Mouse (Mus musculus): ENCODE data around the gene Ascc2. TPM values are rescaled to one million over a fixed set of nuclear protein-coding genes. Genes with fewer than 3 reads are reported as not detected.

The Ascc2 gene
- polyA plus RNA-seq, 1 experiment from 2014 or later, result 33.0 TPM

- H3K9me3 ChIP-seq, result no peaks in the 10 kb centered on the region
- no peak overlapping the region for H3K27ac ChIP-seq
- no peaks in the 10 kb centered on the region for H3K36me3 ChIP-seq
- no peaks in the 10 kb centered on the region for H3K27me3 ChIP-seq (replicated peaks)
- H3K9ac ChIP-seq, result no peak overlapping the region
- H3K4me3 ChIP-seq (replicated peaks), result no peak overlapping the region
- peaks cover 4% of the 10 kb centered on the region for H3K4me1 ChIP-seq (replicated peaks)
- WGBS, result 68% methylated on average over 1 of the region's 1 CpGs
- ATAC-seq, result no peak
- H3K4me2 ChIP-seq (replicated peaks), result no peak overlapping the region
Observed at GRCm38 (mm10) chr11:4606541-4606940, 31.0 kb upstream of the Ascc2 start.

GRCm38 (mm10) chr11:4611904-4612303, 25.6 kb upstream of the Ascc2 start:
- Histone ChIP-seq H3K4me3 (replicated peaks) (no peak overlapping the region), H3K4me2 (replicated peaks) (no peak overlapping the region), H3K36me3 (no peaks in the 10 kb centered on the region), H3K27me3 (replicated peaks) (no peaks in the 10 kb centered on the region), H3K4me1 (replicated peaks) (no peaks in the 10 kb centered on the region), H3K9ac (no peak overlapping the region), H3K27ac (no peak overlapping the region), H3K9me3 (no peaks in the 10 kb centered on the region)
- ATAC-seq, result no peak
- WGBS, result 68% methylated on average over 2 of the region's 2 CpGs

GRCm38 (mm10) chr11:4620017-4620485, 17.5 kb upstream of the Ascc2 start, which contains the start of gene Gm11032:
TSS of gene Gm11032 (plus strand) at chr11:4620067.
- no peak within 1 kb of the TSS for H3K4me2 ChIP-seq (replicated peaks)
- no peak within 1 kb of the TSS for H3K9ac ChIP-seq
- H3K27ac ChIP-seq, result no peak within 1 kb of the TSS
- H3K4me3 ChIP-seq (replicated peaks), result no peak within 1 kb of the TSS
- no peaks in the 10 kb centered on the region for H3K9me3 ChIP-seq
- no peaks in the 10 kb centered on the region for H3K36me3 ChIP-seq
- WGBS, result 71% methylated on average over 16 of the region's 16 CpGs
- no peak for ATAC-seq
- H3K4me1 ChIP-seq (replicated peaks), result no peaks in the 10 kb centered on the region
- H3K27me3 ChIP-seq (replicated peaks), result no peaks in the 10 kb centered on the region

GRCm38 (mm10) chr11:4620501-4621108, 16.9 kb upstream of the Ascc2 start:
- no peak overlapping the region for H3K4me2 ChIP-seq (replicated peaks)
- no peaks in the 10 kb centered on the region for H3K4me1 ChIP-seq (replicated peaks)
- no peak for ATAC-seq
- no peaks in the 10 kb centered on the region for H3K9me3 ChIP-seq
- H3K4me3 ChIP-seq (replicated peaks), result no peak overlapping the region
- H3K9ac ChIP-seq, result no peak overlapping the region
- H3K27me3 ChIP-seq (replicated peaks), result no peaks in the 10 kb centered on the region
- 55% methylated on average over 13 of the region's 13 CpGs for WGBS
- H3K27ac ChIP-seq, result no peak overlapping the region
- H3K36me3 ChIP-seq, result no peaks in the 10 kb centered on the region

- no peaks in the 10 kb centered on the region for H3K9me3 ChIP-seq
- WGBS, result 63% methylated on average over 4 of the region's 4 CpGs
- no peaks in the 10 kb centered on the region for H3K27me3 ChIP-seq (replicated peaks)
Observed at GRCm38 (mm10) chr11:4621866-4622265, 15.7 kb upstream of the Ascc2 start.

GRCm38 (mm10) chr11:4622442-4622986, 15.0 kb upstream of the Ascc2 start:
- 74% methylated on average over 7 of the region's 7 CpGs for WGBS
- Histone ChIP-seq H3K4me1 (replicated peaks) (no peaks in the 10 kb centered on the region), H3K27ac (no peak overlapping the region), H3K4me2 (replicated peaks) (no peak overlapping the region), H3K4me3 (replicated peaks) (no peak overlapping the region), H3K9ac (no peak overlapping the region), H3K36me3 (no peaks in the 10 kb centered on the region), H3K9me3 (no peaks in the 10 kb centered on the region), H3K27me3 (replicated peaks) (no peaks in the 10 kb centered on the region)
- no peak for ATAC-seq

More at GRCm38 (mm10) chr11:4621866-4622265, 15.7 kb upstream of the Ascc2 start:
- no peak for ATAC-seq
- Histone ChIP-seq H3K36me3 (no peaks in the 10 kb centered on the region), H3K9ac (no peak overlapping the region), H3K4me3 (replicated peaks) (no peak overlapping the region), H3K27ac (no peak overlapping the region), H3K4me2 (replicated peaks) (no peak overlapping the region), H3K4me1 (replicated peaks) (no peaks in the 10 kb centered on the region)

GRCm38 (mm10) chr11:4622997-4623396, 14.6 kb upstream of the Ascc2 start:
- Histone ChIP-seq H3K4me2 (replicated peaks) (no peak overlapping the region), H3K36me3 (no peaks in the 10 kb centered on the region), H3K27ac (no peak overlapping the region), H3K4me1 (replicated peaks) (no peaks in the 10 kb centered on the region), H3K27me3 (replicated peaks) (no peaks in the 10 kb centered on the region), H3K9me3 (no peaks in the 10 kb centered on the region), H3K9ac (no peak overlapping the region), H3K4me3 (replicated peaks) (no peak overlapping the region)
- ATAC-seq, result no peak
- WGBS, result 61% methylated on average over 5 of the region's 5 CpGs

- 80% methylated on average over 7 of the region's 7 CpGs for WGBS
- H3K4me1 ChIP-seq (replicated peaks), result peaks cover 6% of the 10 kb centered on the region; the same call in 1 of the 2 replicates
Observed at GRCm38 (mm10) chr11:4625931-4626330, 11.6 kb upstream of the Ascc2 start.

GRCm38 (mm10) chr11:4627636-4628035, 9.9 kb upstream of the Ascc2 start:
- no peak for ATAC-seq
- Histone ChIP-seq H3K4me3 (replicated peaks) (no peak overlapping the region), H3K9me3 (no peaks in the 10 kb centered on the region), H3K27ac (no peak overlapping the region), H3K27me3 (replicated peaks) (no peaks in the 10 kb centered on the region), H3K4me2 (replicated peaks) (no peak overlapping the region), H3K9ac (no peak overlapping the region), H3K4me1 (replicated peaks) (peaks cover 6% of the 10 kb centered on the region; the same call in 1 of the 2 replicates), H3K36me3 (no peaks in the 10 kb centered on the region)
- WGBS, result 78% methylated on average over 7 of the region's 7 CpGs

More at GRCm38 (mm10) chr11:4625931-4626330, 11.6 kb upstream of the Ascc2 start:
- H3K9me3 ChIP-seq, result no peaks in the 10 kb centered on the region
- ATAC-seq, result no peak
- no peak overlapping the region for H3K9ac ChIP-seq
- H3K36me3 ChIP-seq, result no peaks in the 10 kb centered on the region
- H3K4me3 ChIP-seq (replicated peaks), result no peak overlapping the region
- no peak overlapping the region for H3K27ac ChIP-seq
- H3K27me3 ChIP-seq (replicated peaks), result no peaks in the 10 kb centered on the region
- no peak overlapping the region for H3K4me2 ChIP-seq (replicated peaks)

- H3K4me1 ChIP-seq (replicated peaks), result peaks cover 6% of the 10 kb centered on the region; the same call in 1 of the 2 replicates
- WGBS, result 17% methylated on average over 8 of the region's 8 CpGs
- H3K9me3 ChIP-seq, result no peaks in the 10 kb centered on the region
- H3K36me3 ChIP-seq, result no peaks in the 10 kb centered on the region
- no peak for ATAC-seq
- no peak overlapping the region for H3K4me2 ChIP-seq (replicated peaks)
- no peak overlapping the region for H3K4me3 ChIP-seq (replicated peaks)
- no peak overlapping the region for H3K27ac ChIP-seq
- H3K27me3 ChIP-seq (replicated peaks), result no peaks in the 10 kb centered on the region
- no peak overlapping the region for H3K9ac ChIP-seq
Observed at GRCm38 (mm10) chr11:4629861-4630280, 7.7 kb upstream of the Ascc2 start.

GRCm38 (mm10) chr11:4633420-4633819, 4.1 kb upstream of the Ascc2 start:
- Histone ChIP-seq H3K27ac (no peak overlapping the region), H3K9me3 (no peaks in the 10 kb centered on the region), H3K4me1 (replicated peaks) (peaks cover 10% of the 10 kb centered on the region; the same call in 1 of the 2 replicates), H3K4me2 (replicated peaks) (no peak overlapping the region), H3K36me3 (no peaks in the 10 kb centered on the region), H3K4me3 (replicated peaks) (no peak overlapping the region), H3K27me3 (replicated peaks) (no peaks in the 10 kb centered on the region), H3K9ac (no peak overlapping the region)
- WGBS, result 35% methylated on average over 2 of the region's 2 CpGs
- no peak for ATAC-seq

- 56% methylated on average over 5 of the region's 5 CpGs for WGBS
- no peak for ATAC-seq
- no peak overlapping the region for H3K4me2 ChIP-seq (replicated peaks)
Observed at GRCm38 (mm10) chr11:4634395-4634794, 3.2 kb upstream of the Ascc2 start.

More at GRCm38 (mm10) chr11:4634395-4634794, 3.2 kb upstream of the Ascc2 start:
- no peak overlapping the region for H3K9ac ChIP-seq
- H3K9me3 ChIP-seq, result no peaks in the 10 kb centered on the region
- no peaks in the 10 kb centered on the region for H3K36me3 ChIP-seq
- H3K4me1 ChIP-seq (replicated peaks), result peaks cover 18% of the 10 kb centered on the region; the same call in 1 of the 2 replicates
- no peak overlapping the region for H3K4me3 ChIP-seq (replicated peaks)
- H3K27ac ChIP-seq, result no peak overlapping the region
- no peaks in the 10 kb centered on the region for H3K27me3 ChIP-seq (replicated peaks)
